Mouse (Mus musculus): ENCODE results near the gene Gabbr2.

DNA sequence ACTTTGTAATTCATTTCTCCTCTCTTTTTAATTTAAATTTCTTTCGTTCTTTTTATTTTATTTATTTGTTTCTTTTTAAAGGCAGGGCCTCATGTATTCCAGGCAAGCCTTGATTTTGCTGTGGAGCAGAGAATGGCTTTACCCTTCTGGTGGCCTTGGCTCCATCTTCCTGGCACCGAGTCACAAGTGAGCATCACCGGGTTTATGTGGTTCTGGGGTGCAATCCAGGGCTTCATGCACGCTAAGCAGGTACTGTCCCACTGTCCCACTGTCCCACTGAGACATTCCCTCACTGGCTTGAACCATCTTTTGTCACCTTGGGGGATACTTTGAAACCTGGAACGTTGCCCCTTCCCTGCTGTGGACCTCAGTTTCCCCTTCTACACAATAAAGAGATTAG lies 147.1 kb downstream of the Gabbr2 start:
- TF ChIP-seq CTCF (conservative IDR thresholded peaks at IDR 0.05 in 1 of 2, IDR thresholded peaks at IDR 0.05 in 1 of 2; ENCODE audit: low read depth in 2 of 2, low read length in 2 of 2) (no peak), POLR2A (IDR thresholded peaks at IDR 0.05; ENCODE audit: low read depth, low read length) (no peak), ZMIZ1 (IDR thresholded peaks at IDR 0.05; ENCODE audit: low read depth, low read length) (no peak), USF1 (IDR thresholded peaks at IDR 0.05; ENCODE audit: low read depth, low read length) (no peak), BHLHE40 (IDR thresholded peaks at IDR 0.05; ENCODE audit: low read depth, low read length) (no peak), ETS1 (conservative IDR thresholded peaks at IDR 0.05; ENCODE audit: low read depth, low read length) (no peak), ZC3H11A (IDR thresholded peaks at IDR 0.05; ENCODE audit: low read depth, low read length) (no peak), NRF1 (IDR thresholded peaks at IDR 0.05; ENCODE audit: low read depth, low read length) (no peak), MEF2A (IDR thresholded peaks at IDR 0.05; ENCODE audit: borderline replicate concordance, low read depth, low read length) (no peak), POLR2AphosphoS2 (IDR thresholded peaks at IDR 0.05; ENCODE audit: low read depth, low read length) (no peak), RAD21 (IDR thresholded peaks at IDR 0.05; ENCODE audit: low read depth, low read length) (no peak), MAFK (IDR thresholded peaks at IDR 0.05; ENCODE audit: insufficient replicate concordance, low read length) (no peak), IRF4 (IDR thresholded peaks at IDR 0.05; ENCODE audit: low read depth, low read length) (no peak), ELF1 (IDR thresholded peaks at IDR 0.05; ENCODE audit: low read depth, low read length) (no peak)
